Mouse (Mus musculus) C2C12 (cell line): Measurements from ENCODE around the gene Slc5a3.

ENCODE experiments used
- CEBPB ChIP-seq: IDR thresholded peaks from one replicate; pipeline ENCODE4 v1.6.1; 2011; ENCODE audit warnings: low read depth, mild to moderate bottlenecking, control low read depth, moderate library complexity
- CTCF ChIP-seq: IDR thresholded peaks from one replicate; pipeline ENCODE4 v1.5.1; 2011; ENCODE audit not compliant: control insufficient read depth, insufficient read depth, insufficient read length
- FOSL1 ChIP-seq: IDR thresholded peaks from one replicate; pipeline ENCODE4 v1.8.0; 2011; ENCODE audit warnings: mild to moderate bottlenecking, low read length; ENCODE audit not compliant: poor library complexity, insufficient read depth, severe bottlenecking
- MAX ChIP-seq: IDR thresholded peaks from one replicate; pipeline ENCODE4 v1.6.1; 2011; ENCODE audit warnings: mild to moderate bottlenecking, control low read depth
- MYOD1 ChIP-seq: IDR thresholded peaks from one replicate; pipeline ENCODE4 v1.6.1; 2011; ENCODE audit warnings: low read depth; ENCODE audit not compliant: control insufficient read depth, insufficient read length
- MYOG ChIP-seq: IDR thresholded peaks from one replicate; pipeline ENCODE4 v1.6.1; 2011; ENCODE audit not compliant: control insufficient read depth, insufficient read length; ENCODE audit errors: extremely low read depth
- USF1 ChIP-seq: IDR thresholded peaks from one replicate; pipeline ENCODE4 v1.6.1; 2011; ENCODE audit warnings: low read depth, mild to moderate bottlenecking, control low read depth, moderate library complexity

DNA sequence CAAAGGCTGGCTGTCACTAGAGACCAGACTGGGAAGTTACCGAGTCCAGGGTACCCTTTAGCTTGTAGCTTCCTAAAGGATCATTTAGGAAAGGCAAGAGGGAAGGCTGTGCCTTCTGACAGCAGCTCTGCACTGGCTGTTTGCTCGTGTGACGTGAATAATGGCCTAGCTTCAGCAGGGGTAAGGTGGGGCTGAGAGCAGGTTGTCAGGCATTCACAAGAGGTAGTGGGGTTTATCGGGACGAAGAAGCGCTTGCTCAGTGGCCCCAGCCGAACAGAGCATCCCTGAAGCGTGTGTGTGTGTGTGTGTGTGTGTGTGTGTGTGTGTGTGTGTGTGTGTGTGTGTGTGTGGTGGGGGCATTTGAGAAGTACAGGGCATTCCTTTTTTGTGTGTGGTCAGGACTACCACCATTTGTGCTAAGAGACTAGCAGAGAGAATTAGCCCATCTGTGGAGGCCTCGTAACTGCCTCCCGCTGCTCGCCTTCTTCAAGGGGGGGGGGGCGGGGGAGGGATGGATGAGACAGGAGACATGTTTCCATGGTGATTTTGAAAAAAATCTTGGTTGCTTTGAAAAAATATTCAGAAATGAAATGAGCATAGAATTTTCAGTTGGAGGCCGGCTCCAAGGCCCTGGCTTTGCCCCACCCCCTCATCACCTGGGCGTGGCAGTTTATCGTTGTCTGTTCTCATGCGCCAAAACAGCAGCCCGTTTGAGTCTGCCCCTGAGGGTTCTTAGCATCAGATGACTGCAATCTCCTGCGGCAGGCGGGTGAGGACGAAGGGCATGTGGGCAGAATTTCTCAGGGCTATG, 57.7 kb downstream of the Slc5a3 start:
- TF ChIP-seq CTCF (no peak), CEBPB (no peak), USF1 (no peak), FOSL1 (no peak), MAX (no peak), MYOD1 (no peak), MYOG (no peak)
